Mouse (Mus musculus) cerebellum, adult 2 months (tissue): ENCODE results near the gene Fbxo21.

Experiments used
- CTCF ChIP-seq: fragments of 200-500 bp; IDR thresholded peaks from 2 replicates; pipeline ENCODE4 v1.5.1; 2011; ENCODE audit warnings: low read depth, mild to moderate bottlenecking, control low read depth, low read length, moderate library complexity, borderline replicate concordance; ENCODE audit not compliant: insufficient read depth
- POLR2A ChIP-seq: fragments of 200-500 bp; IDR thresholded peaks from 2 replicates; pipeline ENCODE4 v1.6.1; 2011; ENCODE audit warnings: low read length, control low read depth, borderline replicate concordance; ENCODE audit not compliant: insufficient read depth

- TF ChIP-seq POLR2A, result no peak
- no peak for TF ChIP-seq CTCF
Measured at GRCm38 (mm10) chr5:117996581-117996980, 20.1 kb downstream of the Fbxo21 start.
